Mouse (Mus musculus) kidney, adult 8-10 months (tissue): ENCODE measurements around the gene Itgal.
A peak's percentile ranks its signal among the peaks of the same experiment; 100 is the strongest.
"Not testable (repeated sequence)": the region's sequence is repeated elsewhere in the genome, so short reads cannot be mapped to it uniquely, and the experiment has no call there.

Experiments used
- DNase-seq, 2 experiments: peaks; one replicate each; pipeline ENCODE4 v3.0.0; 2022

Gene Itgal

GRCm38 (mm10) chr7:127343351-127344019, 47.4 kb downstream of the Itgal start:
- no peak for DNase-seq

GRCm38 (mm10) chr7:127344371-127344770, 48.3 kb downstream of the Itgal start:
- DNase-seq = peak; percentile 40 to 58

GRCm38 (mm10) chr7:127345092-127345491, 49.0 kb downstream of the Itgal start:
- peak; percentile 60 to 62 for DNase-seq

GRCm38 (mm10) chr7:127345512-127346325, 49.7 kb downstream of the Itgal start, which contains the start of gene Zfp768:
Gene Zfp768 (minus strand): TSS chr7:127345589.
- peak; percentile 94 for DNase-seq

- DNase-seq = peak; percentile 78 to 87
Observed at GRCm38 (mm10) chr7:127346676-127347075, 50.6 kb downstream of the Itgal start.

GRCm38 (mm10) chr7:127351230-127352004, 55.4 kb downstream of the Itgal start:
- DNase-seq = no peak

- no peak for DNase-seq
Observed at GRCm38 (mm10) chr7:127355796-127356195, 59.7 kb downstream of the Itgal start.

GRCm38 (mm10) chr7:127357871-127358270, 61.8 kb downstream of the Itgal start:
- no peak for DNase-seq

- DNase-seq = no peak
Observed at GRCm38 (mm10) chr7:127358472-127358871, 62.4 kb downstream of the Itgal start.

GRCm38 (mm10) chr7:127360265-127360664, 64.2 kb downstream of the Itgal start:
- DNase-seq = no peak

GRCm38 (mm10) chr7:127361449-127361848, 65.4 kb downstream of the Itgal start:
- peak; percentile 65 to 68 for DNase-seq

- DNase-seq = peak in 1 of 2 experiments; percentile 41
Observed at GRCm38 (mm10) chr7:127362418-127362817, 66.4 kb downstream of the Itgal start.

- peak; percentile 31 to 41 for DNase-seq
Observed at GRCm38 (mm10) chr7:127363475-127363921, 67.4 kb downstream of the Itgal start.

GRCm38 (mm10) chr7:127364166-127364565, 68.1 kb downstream of the Itgal start:
- no peak for DNase-seq

GRCm38 (mm10) chr7:127366249-127366648, 70.2 kb downstream of the Itgal start:
- no peak for DNase-seq

GRCm38 (mm10) chr7:127371213-127371612, 75.2 kb downstream of the Itgal start:
- DNase-seq = no peak

- not testable (repeated sequence) for DNase-seq
Observed at GRCm38 (mm10) chr7:127371870-127372269, 75.8 kb downstream of the Itgal start.

GRCm38 (mm10) chr7:127375271-127376245, 79.5 kb downstream of the Itgal start, which contains the start of gene Zfp747:
Gene Zfp747 (minus strand): TSS chr7:127376050.
- DNase-seq = peak; percentile 96 to 97

- DNase-seq = no peak
Observed at GRCm38 (mm10) chr7:127378310-127378921, 82.4 kb downstream of the Itgal start.
